Comparison of ENCODE assay signal across 8 mouse cellular contexts in the genomic region with DNA sequence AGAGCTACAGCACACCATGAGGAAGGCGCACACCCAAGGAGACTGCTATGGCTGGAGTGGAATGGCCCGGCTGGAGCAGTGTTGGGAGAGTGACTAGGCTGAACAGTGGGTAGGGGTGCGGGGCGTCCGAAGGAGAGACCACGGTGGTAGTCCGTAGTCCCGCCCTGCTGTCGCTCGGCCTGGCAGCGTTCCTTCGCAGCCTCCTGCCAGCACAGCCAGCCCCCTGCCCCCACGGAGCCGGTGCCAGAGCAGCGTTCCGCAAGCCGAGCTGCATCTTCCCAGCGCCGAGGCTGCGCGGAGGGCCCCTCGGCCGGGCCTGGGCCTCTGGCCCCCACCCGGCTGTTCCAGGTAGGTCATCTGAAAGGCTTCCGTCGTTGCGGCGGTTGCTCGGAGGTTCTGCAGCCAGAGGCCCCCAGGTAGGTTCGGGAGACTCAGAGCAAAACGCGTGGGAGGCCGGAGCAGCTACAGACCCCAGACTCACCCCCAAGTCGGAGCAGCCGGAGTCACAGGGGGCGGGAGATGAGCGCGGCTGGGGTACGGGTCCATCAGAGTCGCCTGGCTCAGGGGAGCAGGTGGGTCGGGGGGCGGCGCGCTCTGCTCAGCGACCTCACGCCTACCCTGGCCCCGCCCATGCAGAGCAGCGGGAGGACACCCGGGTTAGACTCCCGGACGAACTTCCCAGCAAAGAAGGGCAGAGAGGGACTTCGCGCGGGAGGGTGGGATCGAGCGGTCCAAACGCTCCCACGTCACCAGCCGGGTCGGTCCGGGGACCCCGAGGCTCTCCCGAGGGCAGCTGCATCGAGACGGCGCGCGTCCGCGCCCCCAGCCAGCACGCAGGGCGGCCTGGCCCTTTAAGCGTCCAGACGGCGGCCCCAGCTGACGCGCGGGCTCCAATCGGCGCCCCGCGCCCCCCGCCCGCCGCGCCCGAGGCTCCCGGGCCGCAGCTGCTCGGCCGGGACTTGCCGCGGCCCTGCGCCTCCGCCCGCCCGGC. TPM values are rescaled to one million over a fixed set of nuclear protein-coding genes. Genes with fewer than 3 reads are reported as not detected.
DNase-seq lines count a peak whose midpoint lies in the region; ATAC-seq and TF ChIP-seq lines count a peak whose summit lies in the region.

A gene (plus strand): TSS at position 240 of the 991 bp plus-strand sequence.

- peak; percentile 66 for ATAC-seq in embryonic facial prominence, embryonic 13.5 days (ENCODE audit: insufficient number of reproducible peaks, insufficient read depth, low FRiP score, low TSS enrichment, low read depth)
- ATAC-seq in limb, embryonic 14.5 days (ENCODE audit: low FRiP score, low read depth) = peak; percentile 77

- H3K9me3 ChIP-seq in embryonic facial prominence, embryonic 13.5 days = no peaks in the 10 kb centered on the region
- H3K9me3 ChIP-seq in limb, embryonic 14.5 days (ENCODE audit: control insufficient read depth, low read length) = no peaks in the 10 kb centered on the region

- no peaks in the 10 kb centered on the region for H3K79me2 ChIP-seq in myocyte (ENCODE audit: control insufficient read depth, insufficient read depth)

- H3K27ac ChIP-seq in embryonic facial prominence, embryonic 13.5 days = peak within 1 kb of the TSS; percentile 91
- H3K27ac ChIP-seq in limb, embryonic 14.5 days (replicated peaks; ENCODE audit: low read depth, low read length) = peak within 1 kb of the TSS; percentile 95

- peak within 1 kb of the TSS; percentile 95 for H3K9ac ChIP-seq in embryonic facial prominence, embryonic 13.5 days
- peak within 1 kb of the TSS; percentile 97 for H3K9ac ChIP-seq in limb, embryonic 14.5 days (ENCODE audit: low read depth, low read length, severe bottlenecking)

- peaks cover 48% of the 10 kb centered on the region for H3K36me3 ChIP-seq in embryonic facial prominence, embryonic 13.5 days
- H3K36me3 ChIP-seq in limb, embryonic 14.5 days (ENCODE audit: control insufficient read depth, insufficient read depth, low read length) = peaks cover 46% of the 10 kb centered on the region
- H3K36me3 ChIP-seq in myocyte (ENCODE audit: control insufficient read depth, insufficient read depth) = peaks cover 8% of the 10 kb centered on the region

- peaks cover 52% of the 10 kb centered on the region for H3K4me1 ChIP-seq in embryonic facial prominence, embryonic 13.5 days
- peaks cover 26% of the 10 kb centered on the region for H3K4me1 ChIP-seq in limb, embryonic 14.5 days (ENCODE audit: control insufficient read depth, insufficient read depth, low read length)

- H3K4me2 ChIP-seq in embryonic facial prominence, embryonic 13.5 days = peak within 1 kb of the TSS; percentile 76
- peak within 1 kb of the TSS; percentile 84 for H3K4me2 ChIP-seq in limb, embryonic 14.5 days (replicated peaks; ENCODE audit: low read depth, low read length, severe bottlenecking)
- peak within 1 kb of the TSS; percentile 81 for H3K4me2 ChIP-seq in myocyte (ENCODE audit: low read depth)

- H3K27me3 ChIP-seq in embryonic facial prominence, embryonic 13.5 days = no peaks in the 10 kb centered on the region
- H3K27me3 ChIP-seq in limb, embryonic 14.5 days (ENCODE audit: control insufficient read depth, insufficient read depth, low read length) = no peaks in the 10 kb centered on the region
- no peaks in the 10 kb centered on the region for H3K27me3 ChIP-seq in myocyte (ENCODE audit: control insufficient read depth, insufficient read depth, insufficient read length)

- peak; percentile 30 for DNase-seq in CD4-positive, CD25-positive, alpha-beta regulatory T cell, adult 2 months (ENCODE audit: low read depth, low spot score)
- DNase-seq in adrenal gland, postnatal 10 days = peak; percentile 79
- DNase-seq in heart, adult 9 months (ENCODE audit: low spot score in 2 of 2) = peak; percentile 54 to 65
- peak; percentile 37 for DNase-seq in kidney, adult 9 months
- peak; percentile 71 for DNase-seq in limb, embryonic 14.5 days (ENCODE audit: low spot score)
- DNase-seq in yolk sac, embryonic 10.5 days (ENCODE audit: low spot score) = peak; percentile 89

- H3K4me3 ChIP-seq in embryonic facial prominence, embryonic 13.5 days = peak within 1 kb of the TSS; percentile 87
- H3K4me3 ChIP-seq in limb, embryonic 14.5 days (replicated peaks; ENCODE audit: low read length) = peak within 1 kb of the TSS; percentile 90
- peak within 1 kb of the TSS; percentile 38 for H3K4me3 ChIP-seq in myocyte

- WGBS in embryonic facial prominence, embryonic 13.5 days = under 1% methylated on average over 92 of the region's 97 CpGs
- WGBS in limb, embryonic 14.5 days = under 1% methylated on average over 49 of the region's 97 CpGs

- TF ChIP-seq POLR2A in limb, embryonic 14.5 days (IDR thresholded peaks at IDR 0.05; ENCODE audit: borderline replicate concordance, extremely low read depth, insufficient read depth, insufficient read length) = no peak
- TF ChIP-seq POLR2A in myocyte (IDR thresholded peaks at IDR 0.05; ENCODE audit: insufficient read length, low read depth) = peak; percentile 61

- H3ac ChIP-seq in myocyte (ENCODE audit: control insufficient read depth, insufficient read length) = peak within 1 kb of the TSS; percentile 78

TF ChIP-seq in myocyte, 11 proteins besides CTCF, POLR2A, EP300 and RAD21:
- TF ChIP-seq POLR2AphosphoS2 (IDR thresholded peaks at IDR 0.05; ENCODE audit: insufficient read length, low read depth) (peak; percentile 84), MAX (IDR thresholded peaks at IDR 0.05; ENCODE audit: low read depth) (no peak), MYOD1 (IDR thresholded peaks at IDR 0.05; ENCODE audit: control insufficient read depth in 1 of 3, insufficient read length in 2 of 3, low read depth in 2 of 3) (peak in 1 of 3 experiments; percentile 67), CEBPB (IDR thresholded peaks at IDR 0.05; ENCODE audit: insufficient read depth, poor library complexity, severe bottlenecking) (no peak), E2F4 (IDR thresholded peaks at IDR 0.05; ENCODE audit: insufficient read depth) (no peak), MYOG (IDR thresholded peaks at IDR 0.05; ENCODE audit: control insufficient read depth in 1 of 3, insufficient read depth in 1 of 3, insufficient read length in 2 of 3, low read depth in 2 of 3) (peak in 1 of 3 experiments; percentile 65), USF1 (IDR thresholded peaks at IDR 0.05; ENCODE audit: low read depth) (peak; percentile 4)

RNA-seq across cellular contexts. Expression of the gene that starts here (rescaled TPM):
- 10 to 100 TPM; 41.2 to 50.8 TPM for total RNA-seq in adrenal gland, postnatal 10 days (2021)
- 14.0 and 16.5 TPM in 2 replicates for polyA plus RNA-seq in embryonic facial prominence, embryonic 13.5 days (2015; fragmentation: Nextera tagmentation; extraction: Ambion mirVana)
- 64.0 and 71.0 TPM in 2 replicates for polyA plus RNA-seq in limb, embryonic 14.5 days (2012; rRNA removed)
- 20.0 and 30.3 TPM in 2 replicates for polyA plus RNA-seq in limb, embryonic 14.5 days (2014; fragmentation: Nextera tagmentation; extraction: Ambion mirVana)
- 47.0 TPM for polyA plus RNA-seq in myocyte (2012; fragmentation: generic; extraction: Trizol)

Comparison
In these comparisons a context has a peak if more than half of its experiments do, and no peak if none do; other contexts are left out.
1. Peak in every context shown above with its lines: DNase-seq, ATAC-seq, H3K4me3 ChIP-seq and H3K27ac ChIP-seq.
2. DNase-seq: peak in every context shown above with its lines; median percentile 89 in yolk sac, embryonic 10.5 days; 79 in adrenal gland, postnatal 10 days; 71 in limb, embryonic 14.5 days; 60 in heart, adult 9 months; 37 in kidney, adult 9 months; 30 in CD4-positive, CD25-positive, alpha-beta regulatory T cell, adult 2 months.
3. H3K4me3 ChIP-seq: peak in every context shown above with its lines; median percentile 90 in limb, embryonic 14.5 days; 87 in embryonic facial prominence, embryonic 13.5 days; 38 in myocyte.